ENCODE assay signal across 8 mouse cellular contexts in the genomic region with DNA sequence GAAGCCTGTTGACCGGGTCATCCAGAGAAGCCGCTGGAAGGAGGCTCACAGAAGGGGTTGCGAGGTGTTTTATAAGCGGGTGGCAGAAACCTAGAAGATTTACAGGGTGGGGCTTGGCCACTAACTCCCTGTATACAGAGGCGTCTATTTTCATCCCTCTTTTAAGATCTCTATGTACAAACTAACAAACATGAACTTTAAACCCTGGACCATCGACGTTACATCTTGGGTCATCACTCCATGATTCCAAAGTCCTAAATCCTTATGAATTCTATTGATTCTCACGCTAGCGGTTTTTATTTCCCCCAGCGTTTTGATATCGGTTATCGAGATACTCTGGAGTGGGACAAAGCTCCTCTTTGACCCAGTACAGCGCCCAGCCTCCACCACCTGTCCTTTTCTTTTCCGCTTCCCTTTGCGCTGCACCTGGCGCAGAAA. TPM values are rescaled to one million over a fixed set of nuclear protein-coding genes. Genes with fewer than 3 reads are reported as not detected.
DNase-seq lines count a peak whose midpoint lies in the region; ATAC-seq and TF ChIP-seq lines count a peak whose summit lies in the region.

No protein-coding gene starts in this region.

- TF ChIP-seq CTCF in E14TG2a.4 (conservative IDR thresholded peaks at IDR 0.05; ENCODE audit: low read length) = no peak

- no peak for DNase-seq in heart, adult 18-20 months
- no peak for DNase-seq in liver, embryonic 13.5 days
- DNase-seq in urinary bladder, postnatal 10 days (ENCODE audit: low spot score) = no peak
- DNase-seq in left cerebral cortex, adult 9 months (ENCODE audit: low spot score in 2 of 2) = no peak
- no peak for DNase-seq in adrenal gland, adult 18-20 months (ENCODE audit: low spot score in 2 of 2)

- H3K4me1 ChIP-seq in heart, embryonic 12.5 days (replicated peaks) = 0 out of 2 replicates have a peak, but pooled peaks cover 2% of the 10 kb centered on the region
- H3K4me1 ChIP-seq in E14TG2a.4 (replicated peaks; ENCODE audit: low read depth, low read length) = peaks cover 15% of the 10 kb centered on the region
- peaks cover 15% of the 10 kb centered on the region for H3K4me1 ChIP-seq in forebrain, embryonic 13.5 days
- peaks cover 15% of the 10 kb centered on the region for H3K4me1 ChIP-seq in liver, embryonic 13.5 days (replicated peaks)

- H3K27me3 ChIP-seq in heart, embryonic 12.5 days (replicated peaks) = peaks cover 81% of the 10 kb centered on the region
- peaks cover 69% of the 10 kb centered on the region for H3K27me3 ChIP-seq in E14TG2a.4 (ENCODE audit: insufficient read depth, low read length)
- peaks cover 71% of the 10 kb centered on the region for H3K27me3 ChIP-seq in forebrain, embryonic 13.5 days
- H3K27me3 ChIP-seq in liver, embryonic 13.5 days = peaks cover 68% of the 10 kb centered on the region

- peak overlapping the region; percentile 63 for H3K4me3 ChIP-seq in heart, embryonic 12.5 days
- peak overlapping the region; percentile 88 for H3K4me3 ChIP-seq in E14TG2a.4 (replicated peaks; ENCODE audit: low read length)
- H3K4me3 ChIP-seq in forebrain, embryonic 13.5 days = peak overlapping the region; percentile 71
- H3K4me3 ChIP-seq in liver, embryonic 13.5 days (replicated peaks) = peak overlapping the region; percentile 60

- no peaks in the 10 kb centered on the region for H3K36me3 ChIP-seq in heart, embryonic 12.5 days
- no peaks in the 10 kb centered on the region for H3K36me3 ChIP-seq in E14TG2a.4 (ENCODE audit: insufficient read depth, low read length)
- no peaks in the 10 kb centered on the region for H3K36me3 ChIP-seq in forebrain, embryonic 13.5 days (ENCODE audit: poor library complexity, severe bottlenecking)
- no peaks in the 10 kb centered on the region for H3K36me3 ChIP-seq in liver, embryonic 13.5 days

- peak overlapping the region; percentile 98 for H3K4me2 ChIP-seq in heart, embryonic 12.5 days
- peak overlapping the region; percentile 98 for H3K4me2 ChIP-seq in forebrain, embryonic 13.5 days
- H3K4me2 ChIP-seq in liver, embryonic 13.5 days = peak overlapping the region; percentile 70

- 11% methylated on average over 16 of the region's 16 CpGs for WGBS in heart, embryonic 12.5 days
- WGBS in forebrain, embryonic 13.5 days = 15% methylated on average over 16 of the region's 16 CpGs
- 10% methylated on average over 16 of the region's 16 CpGs for WGBS in liver, embryonic 13.5 days (ENCODE audit: insufficient replicate concordance)

- H3K27ac ChIP-seq in heart, embryonic 12.5 days (ENCODE audit: poor library complexity, severe bottlenecking) = no peak overlapping the region
- H3K27ac ChIP-seq in forebrain, embryonic 13.5 days = no peak overlapping the region
- H3K27ac ChIP-seq in liver, embryonic 13.5 days = no peak overlapping the region

- H3K9ac ChIP-seq in heart, embryonic 12.5 days = peak overlapping the region; percentile 63
- H3K9ac ChIP-seq in forebrain, embryonic 13.5 days = peak overlapping the region; percentile 80
- H3K9ac ChIP-seq in liver, embryonic 13.5 days = peak overlapping the region; percentile 57

- no peaks in the 10 kb centered on the region for H3K9me3 ChIP-seq in heart, embryonic 12.5 days (replicated peaks)
- H3K9me3 ChIP-seq in E14TG2a.4 (ENCODE audit: low read length) = no peaks in the 10 kb centered on the region
- no peaks in the 10 kb centered on the region for H3K9me3 ChIP-seq in forebrain, embryonic 13.5 days (replicated peaks)
- no peaks in the 10 kb centered on the region for H3K9me3 ChIP-seq in liver, embryonic 13.5 days (replicated peaks)

- no peak for ATAC-seq in heart, embryonic 12.5 days (ENCODE audit: insufficient number of reproducible peaks, low FRiP score)
- ATAC-seq in forebrain, embryonic 13.5 days = peak; percentile 64
- no peak for ATAC-seq in liver, embryonic 13.5 days (ENCODE audit: low read depth)

RNA-seq across cellular contexts. Expression of gene Faah, which starts 0.8 kb away (rescaled TPM):
- polyA plus RNA-seq in heart, embryonic 12.5 days (2016; fragmentation: Nextera tagmentation; extraction: Ambion mirVana) = 1.3 and 1.5 TPM in 2 replicates
- total RNA-seq in heart, adult 18-20 months (2021) = 1 to 10 TPM in 1 of 2 experiments, not detected in 1; 1.0 TPM
- polyA plus RNA-seq in forebrain, embryonic 13.5 days (2015; fragmentation: Nextera tagmentation; extraction: Ambion mirVana) = 4.7 and 5.5 TPM in 2 replicates
- polyA plus RNA-seq in liver, embryonic 13.5 days (2015; fragmentation: Nextera tagmentation; extraction: Ambion mirVana) = 4.9 and 5.1 TPM in 2 replicates
- total RNA-seq in adrenal gland, adult 18-20 months (2021) = 1 to 10 TPM; 4.0 to 4.5 TPM

RNA-seq across cellular contexts. Expression of gene Nsun4, which starts 36.8 kb away (rescaled TPM):
- 24.9 and 28.8 TPM in 2 replicates for polyA plus RNA-seq in heart, embryonic 12.5 days (2016; fragmentation: Nextera tagmentation; extraction: Ambion mirVana)
- total RNA-seq in heart, adult 18-20 months (2021) = 10 to 100 TPM; 29.1 to 29.5 TPM
- 13.7 and 15.6 TPM in 2 replicates for polyA plus RNA-seq in forebrain, embryonic 13.5 days (2015; fragmentation: Nextera tagmentation; extraction: Ambion mirVana)
- 9.4 and 11.2 TPM in 2 replicates for polyA plus RNA-seq in liver, embryonic 13.5 days (2015; fragmentation: Nextera tagmentation; extraction: Ambion mirVana)
- 10 to 100 TPM; 28.3 to 29.9 TPM for total RNA-seq in adrenal gland, adult 18-20 months (2021)

RNA-seq across cellular contexts. Expression of gene Uqcrh, which starts 58.0 kb away (rescaled TPM):
- 868 and 885 TPM in 2 replicates for polyA plus RNA-seq in heart, embryonic 12.5 days (2016; fragmentation: Nextera tagmentation; extraction: Ambion mirVana)
- total RNA-seq in heart, adult 18-20 months (2021) = 1,000 to 10,000 TPM; 1,939 to 2,067 TPM
- 477 and 508 TPM in 2 replicates for polyA plus RNA-seq in forebrain, embryonic 13.5 days (2015; fragmentation: Nextera tagmentation; extraction: Ambion mirVana)
- polyA plus RNA-seq in liver, embryonic 13.5 days (2015; fragmentation: Nextera tagmentation; extraction: Ambion mirVana) = 366 and 368 TPM in 2 replicates
- total RNA-seq in adrenal gland, adult 18-20 months (2021) = 100 to 1,000 TPM; 565 to 864 TPM

RNA-seq across cellular contexts. Expression of gene Lrrc41, which starts 58.2 kb away (rescaled TPM):
- polyA plus RNA-seq in heart, embryonic 12.5 days (2016; fragmentation: Nextera tagmentation; extraction: Ambion mirVana) = 60.2 and 63.3 TPM in 2 replicates
- total RNA-seq in heart, adult 18-20 months (2021) = 10 to 100 TPM; 25.3 to 26.2 TPM
- 54.3 and 59.7 TPM in 2 replicates for polyA plus RNA-seq in forebrain, embryonic 13.5 days (2015; fragmentation: Nextera tagmentation; extraction: Ambion mirVana)
- 28.5 and 32.5 TPM in 2 replicates for polyA plus RNA-seq in liver, embryonic 13.5 days (2015; fragmentation: Nextera tagmentation; extraction: Ambion mirVana)
- 10 to 100 TPM; 73.7 to 81.7 TPM for total RNA-seq in adrenal gland, adult 18-20 months (2021)
